In the genomic region with DNA sequence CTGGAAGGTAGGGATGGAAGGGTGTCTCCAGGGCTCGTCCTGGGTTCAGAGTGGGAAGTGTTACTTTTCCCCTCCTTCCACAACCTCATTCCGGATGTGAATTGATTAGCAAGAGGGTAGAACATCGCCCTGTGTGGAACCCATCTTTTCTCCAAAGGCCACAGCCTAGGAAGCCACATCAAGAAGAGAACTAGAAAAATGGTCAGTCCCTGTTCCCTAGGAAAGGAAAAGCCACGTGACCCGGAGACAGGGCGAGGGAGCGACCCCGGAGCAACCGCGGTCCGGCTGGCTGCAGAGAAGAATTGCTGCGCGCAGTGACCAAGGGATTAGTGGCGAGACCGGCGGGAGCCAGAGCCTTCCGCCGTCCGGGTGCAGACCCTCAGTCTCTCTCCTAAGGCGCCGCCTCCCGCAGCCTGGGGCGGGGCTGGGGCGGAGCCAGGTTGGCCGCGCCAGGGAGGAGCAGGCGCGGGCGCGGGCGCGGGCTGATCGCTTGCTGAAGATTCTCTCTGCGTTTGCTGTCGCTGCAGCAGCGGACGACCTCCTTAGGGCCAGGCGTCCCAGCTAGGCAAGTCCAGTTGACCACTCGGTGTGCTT, we compare ENCODE assay signal across 9 mouse cellular contexts. TPM values are rescaled to one million over a fixed set of nuclear protein-coding genes. Genes with fewer than 3 reads are reported as not detected.
A peak's percentile ranks its signal among the peaks of the same experiment; 100 is the strongest.
DNase-seq lines count a peak whose midpoint lies in the region; ATAC-seq lines count a peak whose summit lies in the region.
"Had no signal": no experiment of that assay in that cellular context is flagged by ENCODE, and none has a peak within 500 bp of the region (broad histone marks: within the 10 kb centered on the region; RNA-seq: fewer than 3 reads in every experiment).

A gene (plus strand): TSS at position 489 of the 594 bp plus-strand sequence.

- peak within 1 kb of the TSS; percentile 78 for H3K27ac ChIP-seq in hindbrain, embryonic 12.5 days

- no peaks in the 10 kb centered on the region for H3K4me1 ChIP-seq in hindbrain, embryonic 12.5 days

- WGBS in hindbrain, embryonic 12.5 days = 9% methylated on average over 36 of the region's 39 CpGs

- H3K9ac ChIP-seq in hindbrain, embryonic 12.5 days = peak within 1 kb of the TSS; percentile 73

- H3K36me3 ChIP-seq in hindbrain, embryonic 12.5 days = no peaks in the 10 kb centered on the region

- peak within 1 kb of the TSS; percentile 49 for H3K4me2 ChIP-seq in hindbrain, embryonic 12.5 days (replicated peaks)

- peak; percentile 97 for ATAC-seq in hindbrain, embryonic 12.5 days (ENCODE audit: low FRiP score)
- no peak for ATAC-seq in erythroid progenitor cell, adult 5-6 weeks (replicated peaks; ENCODE audit: low FRiP score, poor library complexity, severe bottlenecking)

- no peaks in the 10 kb centered on the region for H3K27me3 ChIP-seq in hindbrain, embryonic 12.5 days

- peak within 1 kb of the TSS; percentile 59 for H3K4me3 ChIP-seq in hindbrain, embryonic 12.5 days

- peak; percentile 63 to 67 for DNase-seq in adrenal gland, adult 18-20 months (ENCODE audit: low spot score in 2 of 2)
- peak; percentile 70 to 79 for DNase-seq in cerebellum, postnatal 25 days
- DNase-seq in frontal cortex, postnatal 36 days (ENCODE audit: low spot score in 2 of 2) = peak; percentile 50 to 63
- DNase-seq in layer of hippocampus, postnatal 36 days = peak; percentile 66 to 68
- peak; percentile 59 for DNase-seq in lung, postnatal 14 days
- peak; percentile 54 to 57 for DNase-seq in right cerebral cortex, adult 2 months (ENCODE audit: low spot score in 2 of 2)

- H3K9me3 ChIP-seq in hindbrain, embryonic 12.5 days (replicated peaks) = no peaks in the 10 kb centered on the region

RNA-seq across cellular contexts. Expression of the gene that starts here (rescaled TPM):
- total RNA-seq in adrenal gland, adult 18-20 months (2021) = 10 to 100 TPM; 18.9 to 24.6 TPM
- 30.9 and 35.3 TPM in 2 replicates for polyA plus RNA-seq in hindbrain, embryonic 12.5 days (2016; fragmentation: Nextera tagmentation; extraction: Ambion mirVana)
- 100 to 1,000 TPM in 1 of 2 experiments, 10 to 100 TPM in 1; 90.1 to 104 TPM for total RNA-seq in layer of hippocampus, postnatal 36 days (2021)
- not detected in 2 replicates for total RNA-seq in erythroid progenitor cell, adult 5-6 weeks (2015; ENCODE audit: low replicate concordance)
- total RNA-seq in erythroid progenitor cell, adult 5-6 weeks (2017; ENCODE audit: low replicate concordance) = not detected in 2 replicates
- total RNA-seq: common myeloid progenitor, adult 5-6 weeks had no signal

Comparison
In these comparisons a context has a peak if more than half of its experiments do, and no peak if none do; other contexts are left out.
1. RNA of the gene that starts here (total RNA-seq): 90.1 to 104 TPM in layer of hippocampus, postnatal 36 days and 18.9 to 24.6 TPM in adrenal gland, adult 18-20 months; not detected in erythroid progenitor cell, adult 5-6 weeks; every median in the first group is over 10 times any median in the second.
2. Peak in every context shown above with its lines, with median percentiles within 50 percentile points of each other: DNase-seq.